Mouse (Mus musculus) cortical plate, adult 2 months (tissue): ENCODE results near the gene B3gnt2.

Experiments
- CTCF ChIP-seq: fragments of 200-500 bp; IDR thresholded peaks from 2 replicates; pipeline ENCODE4 v1.5.1; 2011; ENCODE audit warnings: mild to moderate bottlenecking, control low read depth, low read length; ENCODE audit not compliant: insufficient read depth; ENCODE audit errors: extremely low read depth
- POLR2A ChIP-seq: fragments of 200-500 bp; IDR thresholded peaks from 2 replicates; pipeline ENCODE4 v1.6.1; 2011; ENCODE audit warnings: mild to moderate bottlenecking, low read length, control low read depth; ENCODE audit not compliant: insufficient read depth; ENCODE audit errors: extremely low read depth

- no peak for TF ChIP-seq POLR2A
- TF ChIP-seq CTCF: no peak
These were observed 140.7 kb downstream of the B3gnt2 start for GRCm38 (mm10) chr11:22720096-22720495.
